Mouse (Mus musculus) macrophage (primary cell): ENCODE measurements around the gene Fads2. TPM values are rescaled to one million over a fixed set of nuclear protein-coding genes. Genes with fewer than 3 reads are reported as not detected.

ENCODE experiments used
- H3K27ac ChIP-seq: fragments of 350-480 bp; formaldehyde crosslinking; 2 replicates; pipeline ENCODE4 v1.9.0; 2021
- H3K36me3 ChIP-seq: fragments of 350-480 bp; formaldehyde crosslinking; 2 replicates; pipeline ENCODE4 v1.9.0; 2021; ENCODE audit errors: inconsistent target
- H3K4me3 ChIP-seq: fragments of 350-480 bp; formaldehyde crosslinking; 2 replicates; pipeline ENCODE4 v1.9.0; 2021; ENCODE audit errors: inconsistent target
- H3K79me2 ChIP-seq: fragments of 350-480 bp; formaldehyde crosslinking; 2 replicates; pipeline ENCODE4 v1.9.0; 2021; ENCODE audit errors: inconsistent target
- WGBS: methylation state at CpG from one replicate; pipeline ENCODE4 v1.1.7; 2026; ENCODE audit warnings: inconsistent platforms; ENCODE audit not compliant: missing documents; 5-methylcytosine and 5-hydroxymethylcytosine counted together
- polyA plus RNA-seq: library from polyadenylated mRNA; stranded (reverse); fragments of 250-400 nt; gene quantifications from 3 replicates; pipeline ENCODE4 v1.2.4, GENCODE M21; 2018; ENCODE audit warnings: inconsistent platforms

Gene Fads2
- polyA plus RNA-seq, 1 experiment from 2014 or later: 3.4 TPM

- Histone ChIP-seq H3K4me3 (no peak overlapping the region), H3K27ac (no peak overlapping the region), H3K79me2 (no peaks in the 10 kb centered on the region), H3K36me3 (no peaks in the 10 kb centered on the region)
- 94% methylated on average over 7 of the region's 9 CpGs for WGBS
Observed at GRCm38 (mm10) chr19:10085454-10085853, 16.1 kb downstream of the Fads2 start.

- Histone ChIP-seq H3K27ac (no peak overlapping the region), H3K4me3 (no peak overlapping the region), H3K36me3 (no peaks in the 10 kb centered on the region), H3K79me2 (no peaks in the 10 kb centered on the region)
- WGBS: 52% methylated on average over 3 of the region's 3 CpGs
Observed at GRCm38 (mm10) chr19:10082105-10082504, 19.4 kb downstream of the Fads2 start.

- no peaks in the 10 kb centered on the region for H3K36me3 ChIP-seq
- no peak overlapping the region for H3K4me3 ChIP-seq
- 97% methylated on average over 7 of the region's 7 CpGs for WGBS
- no peaks in the 10 kb centered on the region for H3K79me2 ChIP-seq
- H3K27ac ChIP-seq: no peak overlapping the region
Observed at GRCm38 (mm10) chr19:10080384-10080783, 21.2 kb downstream of the Fads2 start.

GRCm38 (mm10) chr19:10078392-10078791, 23.2 kb downstream of the Fads2 start:
- no peaks in the 10 kb centered on the region for H3K36me3 ChIP-seq
- WGBS: 97% methylated on average over 6 of the region's 6 CpGs

GRCm38 (mm10) chr19:10073145-10073544, 28.4 kb downstream of the Fads2 start:
- Histone ChIP-seq H3K36me3 (no peaks in the 10 kb centered on the region), H3K4me3 (no peak overlapping the region), H3K79me2 (no peaks in the 10 kb centered on the region), H3K27ac (no peak overlapping the region)
- 83% methylated on average over 5 of the region's 5 CpGs for WGBS

More at GRCm38 (mm10) chr19:10078392-10078791, 23.2 kb downstream of the Fads2 start:
- no peak overlapping the region for H3K4me3 ChIP-seq
- H3K27ac ChIP-seq: no peak overlapping the region
- H3K79me2 ChIP-seq: no peaks in the 10 kb centered on the region

- 94% methylated on average over 2 of the region's 4 CpGs for WGBS
- Histone ChIP-seq H3K4me3 (no peak overlapping the region), H3K27ac (no peak overlapping the region), H3K79me2 (no peaks in the 10 kb centered on the region), H3K36me3 (no peaks in the 10 kb centered on the region)
Observed at GRCm38 (mm10) chr19:10071892-10072291, 29.7 kb downstream of the Fads2 start.

- no peaks in the 10 kb centered on the region for H3K79me2 ChIP-seq
- H3K4me3 ChIP-seq: no peak overlapping the region
- H3K36me3 ChIP-seq: no peaks in the 10 kb centered on the region
- no peak overlapping the region for H3K27ac ChIP-seq
- 92% methylated on average over 5 of the region's 5 CpGs for WGBS
Observed at GRCm38 (mm10) chr19:10071166-10071565, 30.4 kb downstream of the Fads2 start.

- H3K27ac ChIP-seq: no peak overlapping the region
- 49% methylated on average over 8 of the region's 8 CpGs for WGBS
Observed at GRCm38 (mm10) chr19:10070186-10070980, 31.2 kb downstream of the Fads2 start.

GRCm38 (mm10) chr19:10067701-10068100, 33.8 kb downstream of the Fads2 start:
- Histone ChIP-seq H3K4me3 (no peak overlapping the region), H3K36me3 (no peaks in the 10 kb centered on the region), H3K79me2 (no peaks in the 10 kb centered on the region), H3K27ac (no peak overlapping the region)
- 92% methylated on average over 7 of the region's 7 CpGs for WGBS

More at GRCm38 (mm10) chr19:10070186-10070980, 31.2 kb downstream of the Fads2 start:
- Histone ChIP-seq H3K79me2 (no peaks in the 10 kb centered on the region), H3K36me3 (no peaks in the 10 kb centered on the region), H3K4me3 (no peak overlapping the region)

GRCm38 (mm10) chr19:10066502-10066901, 35.0 kb downstream of the Fads2 start:
- 69% methylated on average over 3 of the region's 3 CpGs for WGBS
- Histone ChIP-seq H3K36me3 (no peaks in the 10 kb centered on the region), H3K4me3 (no peak overlapping the region), H3K27ac (no peak overlapping the region), H3K79me2 (no peaks in the 10 kb centered on the region)

- Histone ChIP-seq H3K36me3 (no peaks in the 10 kb centered on the region), H3K4me3 (no peak overlapping the region), H3K79me2 (no peaks in the 10 kb centered on the region), H3K27ac (no peak overlapping the region)
- 87% methylated on average over 4 of the region's 4 CpGs for WGBS
Observed at GRCm38 (mm10) chr19:10066189-10066500, 35.4 kb downstream of the Fads2 start.

GRCm38 (mm10) chr19:10065465-10066188, 35.9 kb downstream of the Fads2 start:
- no peaks in the 10 kb centered on the region for H3K36me3 ChIP-seq
- H3K79me2 ChIP-seq: no peaks in the 10 kb centered on the region
- WGBS: 76% methylated on average over 5 of the region's 5 CpGs
- H3K4me3 ChIP-seq: no peak overlapping the region
- no peak overlapping the region for H3K27ac ChIP-seq

GRCm38 (mm10) chr19:10064173-10065012, 37.2 kb downstream of the Fads2 start:
- 31% methylated on average over 10 of the region's 10 CpGs for WGBS
- H3K4me3 ChIP-seq: no peak overlapping the region
- no peak overlapping the region for H3K27ac ChIP-seq
- no peaks in the 10 kb centered on the region for H3K79me2 ChIP-seq
- H3K36me3 ChIP-seq: no peaks in the 10 kb centered on the region

- 48% methylated on average over 5 of the region's 5 CpGs for WGBS
- Histone ChIP-seq H3K79me2 (no peaks in the 10 kb centered on the region), H3K36me3 (no peaks in the 10 kb centered on the region), H3K27ac (no peak overlapping the region), H3K4me3 (no peak overlapping the region)
Observed at GRCm38 (mm10) chr19:10062862-10063261, 38.7 kb downstream of the Fads2 start.
